Mouse (Mus musculus): ENCODE results near the gene Gm20388.

Gene Gm20388

DNA sequence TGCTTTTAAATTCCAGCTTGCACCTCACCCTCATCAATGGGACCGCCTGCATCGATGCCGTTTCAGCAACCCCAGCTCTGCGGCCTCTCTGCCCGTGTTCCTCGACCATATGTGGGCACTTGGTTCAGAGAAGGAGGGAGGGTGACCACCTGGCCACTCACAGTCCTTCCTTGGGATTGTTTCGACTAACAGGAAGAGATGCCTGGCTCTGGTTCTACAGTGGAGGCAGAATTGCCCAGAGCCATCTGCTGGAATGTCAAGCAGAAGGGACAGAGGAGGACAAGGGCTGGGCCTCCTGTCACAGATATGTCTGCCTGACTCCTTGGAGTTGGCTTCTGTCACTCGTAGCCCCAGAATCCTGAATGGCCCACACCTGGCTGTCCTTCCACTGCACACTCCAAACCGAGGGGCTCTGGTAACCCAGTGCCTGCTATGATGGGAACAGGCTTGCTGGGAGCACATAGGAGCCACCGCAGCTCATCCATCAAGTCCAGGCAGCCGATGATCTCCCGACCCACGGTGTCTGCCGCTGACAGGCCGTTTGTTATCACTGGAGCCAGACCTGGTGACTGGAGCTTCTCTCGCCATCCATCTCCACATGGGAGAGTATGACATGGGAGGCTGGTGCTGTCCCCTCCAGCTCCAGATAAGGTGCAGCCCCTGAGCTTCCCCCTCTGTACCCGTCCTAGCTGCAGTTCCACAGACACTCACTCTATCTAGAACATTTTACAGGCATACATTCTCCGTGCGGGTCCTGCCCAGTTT lies 2774.6 kb downstream of the Gm20388 start:
- no peak for DNase-seq (ENCODE audit: extremely low read depth, insufficient read length, low spot score)

DNA sequence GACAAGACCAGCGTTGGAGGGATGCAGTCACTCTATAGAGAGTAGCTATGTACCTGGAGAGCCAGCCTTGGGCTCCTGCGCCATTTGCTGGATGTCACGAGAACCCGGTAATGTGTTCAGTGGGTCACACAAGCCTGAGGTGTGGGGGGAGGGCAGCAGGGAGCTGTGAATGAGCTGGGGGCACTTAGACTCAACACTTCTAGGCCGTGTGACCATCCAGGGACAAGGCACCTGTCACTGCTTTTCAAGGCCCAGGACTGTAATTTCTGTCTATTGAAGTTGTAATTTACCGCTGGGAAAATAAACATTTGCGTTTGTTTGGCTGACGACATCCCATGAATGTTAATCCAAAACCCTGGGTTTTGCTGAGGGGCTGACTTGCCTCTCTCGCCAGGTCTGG lies 2776.2 kb downstream of the Gm20388 start:
- DNase-seq (ENCODE audit: extremely low read depth, insufficient read length, low spot score): no peak

DNA sequence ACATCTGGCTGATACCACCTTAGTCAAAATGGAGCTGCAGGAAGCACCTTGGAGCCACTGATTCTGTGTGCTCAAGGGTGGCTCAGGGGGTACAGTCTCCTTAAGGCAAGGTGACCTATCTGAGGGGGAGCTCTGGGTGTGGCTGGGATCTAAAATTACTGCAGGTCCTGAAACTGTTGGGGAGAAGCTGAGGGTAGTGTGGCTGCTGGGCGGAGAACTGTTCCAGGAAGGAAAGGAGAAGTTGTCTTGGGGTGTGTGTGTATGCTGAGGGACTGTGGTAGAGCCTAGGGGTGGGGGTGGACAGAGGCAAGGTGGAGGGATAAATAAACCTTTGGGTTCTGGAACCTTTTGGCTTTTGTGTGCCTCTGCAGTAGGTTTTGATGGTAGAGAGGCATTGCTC lies 2778.7 kb downstream of the Gm20388 start:
- DNase-seq (ENCODE audit: extremely low read depth, insufficient read length, low spot score): no peak

DNA sequence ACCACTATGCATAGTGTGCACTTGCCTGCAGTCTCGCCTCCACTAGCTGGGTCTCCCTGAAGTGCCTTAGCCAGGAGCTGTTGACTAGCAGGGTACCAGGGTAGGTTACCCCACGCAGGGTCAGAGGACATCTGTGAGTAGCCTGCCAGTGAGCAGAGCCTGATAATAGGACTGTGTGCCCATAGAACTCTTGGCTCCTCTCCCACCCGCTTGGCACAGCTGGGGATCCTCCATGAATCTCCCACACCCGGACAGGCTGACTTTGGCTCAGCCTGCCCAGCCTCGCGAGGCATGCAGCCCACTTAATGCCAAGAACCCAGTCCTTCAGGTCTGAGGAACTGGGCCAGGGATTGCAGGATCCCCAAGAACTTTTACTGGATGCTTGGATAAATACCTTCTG lies 2780.4 kb downstream of the Gm20388 start:
- no peak for DNase-seq (ENCODE audit: extremely low read depth, insufficient read length, low spot score)

DNA sequence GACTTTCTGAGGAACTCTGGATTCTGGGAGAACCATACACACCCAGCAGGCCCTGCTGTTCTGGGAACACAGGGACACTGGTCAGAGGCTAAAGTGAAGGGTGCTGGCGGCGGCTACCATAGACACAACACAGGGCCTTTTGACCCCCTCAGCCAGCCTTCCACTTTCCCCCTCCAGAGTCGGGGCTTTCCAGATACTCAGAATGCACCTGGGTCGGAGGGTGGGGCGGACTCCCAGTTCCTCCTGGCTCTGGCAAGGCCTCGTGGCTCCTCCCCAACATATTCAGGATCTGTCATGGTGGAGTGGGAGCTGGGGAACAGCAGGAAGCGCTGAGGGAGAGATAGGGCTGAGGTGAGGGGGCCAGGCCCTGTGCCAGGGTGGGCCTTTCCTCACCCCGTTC lies 2781.5 kb downstream of the Gm20388 start:
- no peak for DNase-seq (ENCODE audit: extremely low read depth, insufficient read length, low spot score)

DNA sequence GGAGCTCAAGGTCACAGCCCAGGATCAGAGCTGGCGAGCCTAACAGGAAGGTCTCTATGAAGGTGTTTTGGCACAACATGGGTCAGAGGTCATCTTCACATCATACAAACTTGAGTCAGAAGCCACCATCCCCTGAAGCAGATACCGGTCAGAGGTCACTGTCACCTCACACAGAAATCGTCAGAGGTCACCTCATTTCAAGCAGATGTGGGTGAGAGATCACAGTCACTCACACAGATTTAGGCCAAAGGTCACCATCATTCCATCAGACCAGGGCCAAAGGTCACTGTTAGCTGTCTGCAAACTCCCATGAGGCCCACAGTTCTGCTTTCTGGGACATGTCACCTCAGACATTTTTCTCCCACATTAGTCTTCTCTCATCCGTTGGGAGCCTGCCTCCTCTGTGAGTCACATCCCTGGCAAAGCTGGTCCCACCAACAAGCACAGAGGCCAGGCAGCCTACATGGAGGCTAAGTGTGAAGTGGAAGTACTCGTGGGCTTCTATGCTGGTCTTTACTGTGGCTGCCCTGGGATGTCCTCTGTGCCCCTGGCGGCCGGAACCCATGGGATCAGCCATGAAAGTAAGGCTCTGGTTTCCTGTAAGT lies 2784.9 kb downstream of the Gm20388 start:
- no peak for DNase-seq (ENCODE audit: extremely low read depth, insufficient read length, low spot score)

DNA sequence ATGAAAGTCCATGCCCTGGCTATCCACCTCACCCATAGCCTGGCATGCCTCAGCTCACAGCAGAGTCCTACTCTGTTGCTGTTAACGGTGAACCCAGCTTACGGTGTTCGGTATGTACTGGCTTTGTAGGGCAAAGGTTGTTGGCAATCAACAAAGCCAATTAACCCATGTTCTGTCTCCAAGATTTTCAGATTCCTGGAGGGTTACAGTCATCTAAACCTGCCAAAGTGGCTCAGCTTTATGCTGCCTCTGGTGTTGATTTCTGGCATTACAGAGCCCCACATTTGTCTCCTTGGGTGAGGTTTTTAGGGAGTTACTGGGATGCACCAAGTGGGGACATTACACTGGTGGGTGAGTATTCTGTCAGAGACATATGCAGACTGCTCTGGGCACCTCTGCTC lies 2786.5 kb downstream of the Gm20388 start:
- no peak for DNase-seq (ENCODE audit: extremely low read depth, insufficient read length, low spot score)

DNA sequence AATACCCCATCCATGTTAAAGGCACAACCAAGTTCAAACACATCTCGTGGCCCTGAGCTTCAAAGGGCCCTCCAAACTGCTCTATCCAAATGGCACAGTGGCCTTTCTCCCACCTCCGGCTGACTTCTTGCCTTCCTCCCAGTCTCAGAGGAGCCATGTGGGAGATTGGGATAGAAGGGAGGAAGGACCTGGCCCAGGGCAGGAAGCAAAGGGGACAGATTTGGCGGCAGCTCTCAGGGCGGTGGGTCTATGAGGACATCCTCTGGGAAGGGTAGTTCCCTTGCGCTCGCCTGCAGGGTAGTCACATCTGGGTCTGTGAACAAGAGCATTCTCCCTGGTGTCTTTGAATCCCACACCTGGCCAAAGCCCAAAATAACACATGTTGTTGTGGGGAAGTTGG lies 2786.9 kb downstream of the Gm20388 start:
- no peak for DNase-seq (ENCODE audit: extremely low read depth, insufficient read length, low spot score)

DNA sequence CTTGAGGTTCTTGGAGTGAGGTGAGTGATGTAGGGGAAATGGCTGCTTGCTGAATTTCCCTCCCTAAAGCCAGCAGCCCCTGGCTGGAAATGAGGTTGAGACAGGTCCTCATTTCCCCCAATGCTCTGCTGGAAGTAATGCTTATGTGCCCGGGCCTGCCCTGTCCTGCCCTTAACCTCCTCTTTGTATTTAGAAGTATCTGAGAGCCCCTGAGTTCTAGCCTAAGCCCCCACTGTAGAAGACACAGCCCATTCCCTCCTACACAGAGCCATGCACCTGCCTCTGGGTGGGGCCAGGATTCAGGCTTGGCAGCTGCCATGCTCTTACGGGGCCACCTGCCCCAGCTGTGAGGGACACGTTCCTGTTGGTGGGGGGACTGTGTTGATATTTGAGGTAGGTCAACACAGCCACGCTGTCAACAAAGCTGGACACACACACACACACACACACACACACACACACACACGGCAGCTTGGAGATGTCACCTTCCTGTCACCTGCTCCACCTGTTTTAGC lies 2787.7 kb downstream of the Gm20388 start:
- no peak for DNase-seq (ENCODE audit: extremely low read depth, insufficient read length, low spot score)

DNA sequence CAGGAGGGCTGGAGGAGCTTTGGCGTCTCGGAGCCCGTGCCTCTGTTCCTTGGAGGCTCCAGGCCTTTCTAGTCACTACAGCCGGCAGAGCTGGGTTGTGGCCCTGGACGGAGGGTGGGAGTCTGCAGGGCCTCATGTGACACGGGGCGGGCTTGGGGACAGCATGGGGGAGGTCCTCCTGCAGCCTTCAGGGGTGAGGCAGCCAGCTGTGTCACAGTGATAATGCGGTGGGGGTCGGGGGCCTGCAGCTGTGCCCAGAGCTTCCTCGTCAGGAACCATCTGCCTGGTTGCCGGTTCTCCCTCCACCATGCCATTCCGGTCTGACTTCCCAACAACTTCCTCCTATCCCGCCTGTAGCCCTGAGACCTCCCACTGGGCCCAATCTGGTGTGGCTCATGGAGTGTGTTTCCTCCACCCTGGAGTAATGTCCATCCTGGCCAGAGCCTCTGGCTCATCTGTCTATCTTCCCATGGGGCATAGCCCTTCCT lies 2788.4 kb downstream of the Gm20388 start, which contains the start of gene Cbfa2t3:
Cbfa2t3 (minus strand) TSS at position 105 of the 488 bp plus-strand sequence.
- no peak for DNase-seq (ENCODE audit: extremely low read depth, insufficient read length, low spot score)

DNA sequence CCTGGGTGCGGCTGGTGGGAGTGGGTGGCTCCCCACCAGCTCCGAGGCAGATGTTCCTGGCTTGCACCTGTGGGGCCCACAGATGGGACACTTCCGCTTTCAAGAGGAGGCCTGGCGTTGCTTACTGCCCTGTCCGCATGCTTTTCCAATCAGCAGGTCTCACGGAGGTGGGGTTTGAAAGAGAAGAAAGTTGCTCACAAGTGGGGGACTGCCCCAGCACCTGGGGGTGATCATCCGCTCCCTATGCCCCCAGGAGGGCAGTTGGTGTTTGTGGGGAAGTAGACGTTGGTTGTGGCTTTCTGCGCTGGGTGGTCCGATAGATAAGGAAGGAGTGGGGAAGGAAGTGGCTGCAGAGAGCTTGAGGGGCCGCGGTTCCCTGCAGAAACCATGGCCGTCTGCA lies 2790.0 kb downstream of the Gm20388 start:
- DNase-seq (ENCODE audit: extremely low read depth, insufficient read length, low spot score): no peak

DNA sequence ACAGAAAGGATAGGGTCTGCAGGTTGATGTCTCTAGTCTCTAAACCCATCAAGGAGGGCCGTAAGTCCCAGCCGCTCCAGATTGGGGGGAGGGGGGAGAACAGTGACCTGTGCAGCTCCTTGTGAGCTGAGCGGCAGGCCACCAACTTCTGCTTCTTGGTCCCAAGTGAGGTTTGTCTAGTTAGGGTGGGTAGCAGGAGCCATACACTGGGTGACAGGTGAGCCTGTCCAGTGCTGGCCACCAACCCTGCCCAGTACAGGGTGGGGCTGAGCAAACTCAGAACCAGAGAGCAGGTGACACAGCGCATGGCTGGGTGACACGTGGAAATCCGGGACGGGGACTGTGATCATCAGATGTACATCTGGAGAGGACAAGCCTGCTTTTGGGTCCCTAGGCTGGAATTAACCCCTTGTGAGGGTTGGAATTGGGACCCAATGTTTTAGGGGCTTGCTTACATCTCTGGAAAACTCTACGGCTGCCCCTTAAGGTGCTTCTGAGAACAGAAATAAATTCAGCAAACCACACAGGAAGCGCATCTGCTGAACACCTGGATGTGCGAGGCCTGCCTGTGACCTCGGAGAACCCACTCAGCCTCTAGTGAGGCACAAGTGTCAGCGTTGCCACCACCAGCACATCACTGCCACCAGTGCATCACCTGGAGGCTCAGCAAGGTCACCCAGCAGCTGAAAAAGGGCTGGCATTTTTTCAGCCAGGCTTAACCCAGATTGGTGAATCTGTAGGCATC lies 2791.0 kb downstream of the Gm20388 start:
- DNase-seq (ENCODE audit: extremely low read depth, insufficient read length, low spot score): no peak

DNA sequence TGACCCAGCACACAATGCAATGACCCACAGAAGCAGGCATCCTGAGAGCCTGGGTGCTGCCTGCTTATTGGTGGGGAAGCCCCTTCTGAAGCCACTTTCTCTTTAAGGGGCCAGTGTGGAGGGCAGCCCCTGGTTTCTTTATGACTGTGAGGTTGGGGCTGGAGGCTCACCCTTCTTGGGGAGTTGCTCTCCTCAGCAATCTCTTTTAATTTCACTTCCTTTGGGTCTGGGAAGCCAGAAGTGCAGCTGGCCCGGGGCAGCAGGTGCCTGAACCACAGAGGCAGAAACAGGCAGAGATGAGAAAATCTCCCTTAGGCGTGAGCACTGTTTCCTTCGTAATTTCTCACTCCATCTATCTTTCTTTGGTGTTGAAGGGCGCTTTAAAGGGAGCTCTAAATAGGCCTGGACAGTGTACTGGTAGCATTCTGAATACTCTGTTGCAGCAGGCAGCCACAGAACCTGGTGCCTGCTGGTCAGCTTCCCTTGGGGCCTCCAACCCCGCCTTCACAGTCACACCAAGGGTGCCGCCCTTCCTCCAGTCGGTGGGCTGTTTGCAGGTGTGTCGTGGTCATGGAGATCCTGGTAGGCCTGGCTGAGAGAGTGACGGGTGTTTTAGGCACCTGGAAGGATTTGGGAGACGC lies 2791.8 kb downstream of the Gm20388 start:
- peak; percentile 15 for DNase-seq (ENCODE audit: extremely low read depth, insufficient read length, low spot score)

DNA sequence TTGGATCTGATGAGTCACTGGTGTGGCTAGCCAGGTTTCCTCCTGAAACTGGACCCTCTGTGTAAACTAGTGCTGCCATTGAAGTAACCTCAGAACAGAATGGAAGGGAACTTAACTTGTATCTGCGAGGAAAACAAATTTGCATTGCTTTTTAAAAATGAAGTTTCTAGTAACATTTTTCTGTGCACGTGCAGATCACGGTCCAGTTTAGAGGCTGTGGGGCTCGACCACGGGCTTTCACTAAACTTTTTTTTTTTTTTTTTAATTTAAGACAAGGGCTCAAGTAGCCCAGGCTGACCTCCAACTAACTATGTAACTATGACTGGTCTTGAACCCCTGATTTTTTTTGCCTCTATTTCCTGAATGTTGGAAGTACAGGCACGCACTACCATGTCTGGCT lies 2792.3 kb downstream of the Gm20388 start:
- DNase-seq (ENCODE audit: extremely low read depth, insufficient read length, low spot score): no peak

DNA sequence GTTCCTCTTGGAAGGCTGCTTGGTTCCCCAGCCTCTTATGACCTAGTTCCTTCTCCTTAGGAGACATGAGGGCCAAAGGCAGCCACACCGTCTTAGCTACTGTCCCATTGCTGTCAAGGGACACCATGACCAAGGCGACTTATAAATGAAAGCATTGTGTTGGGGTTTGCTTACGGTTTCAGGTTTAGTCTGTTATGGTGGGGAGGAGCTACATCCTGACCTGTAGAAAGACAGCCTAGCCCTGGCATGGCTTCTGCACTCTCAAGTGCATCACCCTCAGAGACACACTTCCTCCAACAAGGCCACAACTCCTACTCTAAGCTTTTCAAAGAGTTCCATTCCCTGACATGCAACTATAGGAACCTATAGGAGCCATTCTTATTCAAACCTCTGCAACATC lies 2794.0 kb downstream of the Gm20388 start:
- no peak for DNase-seq (ENCODE audit: extremely low read depth, insufficient read length, low spot score)

DNA sequence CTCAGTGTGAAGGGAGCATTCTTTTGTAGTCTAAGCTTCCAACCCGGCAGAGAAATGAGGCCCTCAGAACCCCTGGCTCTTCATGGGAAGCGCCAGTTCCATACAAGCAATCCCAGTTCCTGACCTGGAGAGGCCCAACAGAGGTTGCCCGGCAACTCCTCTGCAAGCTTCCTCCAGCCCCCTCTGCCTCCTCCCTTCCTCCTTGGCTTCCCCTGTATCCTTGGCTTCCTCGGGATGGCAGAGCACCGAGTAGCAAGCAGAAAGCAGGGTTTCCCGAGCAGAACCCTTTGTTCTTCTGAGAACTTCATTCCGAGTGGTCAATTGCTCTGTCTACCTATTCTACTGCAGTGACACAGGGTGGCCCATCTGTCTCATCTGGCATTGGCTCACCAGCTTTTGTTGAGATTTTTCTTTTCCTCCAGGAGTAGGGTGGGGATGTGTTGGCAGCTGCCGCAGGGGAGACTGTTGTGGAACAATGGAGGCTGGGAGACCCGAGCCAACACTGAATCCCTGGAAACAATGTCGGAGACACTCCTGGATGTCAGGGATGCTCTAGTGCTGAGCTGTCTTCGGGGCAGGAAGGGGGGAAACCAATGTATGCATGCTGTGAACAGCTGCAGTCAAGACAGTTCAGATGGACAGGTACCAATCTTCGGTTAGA lies 2795.4 kb downstream of the Gm20388 start:
- no peak for DNase-seq (ENCODE audit: extremely low read depth, insufficient read length, low spot score)

DNA sequence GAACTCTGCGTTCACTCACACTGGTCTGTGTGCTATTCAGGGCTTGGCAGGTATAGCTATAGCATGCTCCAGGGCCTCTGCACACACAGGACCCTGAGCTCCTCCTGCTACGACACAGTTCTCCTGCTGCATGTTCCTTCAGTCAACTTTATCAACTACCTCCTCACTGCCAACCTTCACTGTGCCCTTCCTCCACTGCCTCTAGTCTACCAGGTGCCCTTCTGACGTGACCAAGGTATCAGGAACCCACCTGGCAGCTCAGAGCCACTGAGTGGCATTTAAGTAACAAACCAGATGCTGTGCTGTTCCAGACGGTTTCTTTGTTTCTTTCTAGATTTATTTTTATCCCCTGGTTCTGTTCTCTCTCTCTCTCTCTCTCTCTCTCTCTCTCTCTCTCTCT lies 2796.5 kb downstream of the Gm20388 start:
- DNase-seq (ENCODE audit: extremely low read depth, insufficient read length, low spot score): no peak

DNA sequence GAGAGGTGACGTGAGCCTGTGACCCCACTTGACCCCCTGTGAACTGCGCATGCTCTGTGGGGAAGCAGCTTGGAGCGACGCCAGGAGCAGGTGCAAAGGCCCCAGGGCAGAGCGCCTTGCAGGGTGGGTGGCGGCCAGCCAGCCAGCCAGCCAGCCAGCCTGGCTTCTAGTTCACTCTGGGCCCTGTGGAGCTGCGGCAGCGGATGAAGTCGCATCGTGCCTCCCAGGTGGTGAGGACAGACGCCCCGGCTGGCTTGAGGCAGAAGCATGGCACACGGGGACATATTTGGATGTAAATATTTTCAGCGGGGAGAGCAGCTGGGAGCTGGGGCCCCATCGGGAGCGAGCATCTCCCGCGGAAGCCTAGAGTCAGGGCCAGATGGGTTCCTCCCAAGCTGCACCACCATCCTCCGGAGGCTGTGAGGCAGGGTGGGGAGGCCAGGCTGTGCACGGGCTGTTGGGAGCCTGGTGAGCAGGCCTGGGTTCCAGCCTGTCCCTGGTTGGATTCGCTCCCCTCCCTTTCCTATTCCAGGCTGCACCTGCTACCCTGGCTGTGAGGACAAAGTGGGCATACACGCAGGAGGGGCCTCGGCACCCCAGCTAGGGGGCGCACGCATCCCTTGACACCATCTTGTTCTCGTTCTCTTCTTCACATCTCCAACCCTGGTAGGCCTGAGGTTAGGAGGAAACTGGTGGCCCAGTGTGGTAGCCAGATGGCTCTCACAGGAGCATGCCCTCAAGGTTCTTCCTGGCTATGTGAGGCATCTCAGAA lies 2798.9 kb downstream of the Gm20388 start:
- DNase-seq (ENCODE audit: extremely low read depth, insufficient read length, low spot score): no peak

DNA sequence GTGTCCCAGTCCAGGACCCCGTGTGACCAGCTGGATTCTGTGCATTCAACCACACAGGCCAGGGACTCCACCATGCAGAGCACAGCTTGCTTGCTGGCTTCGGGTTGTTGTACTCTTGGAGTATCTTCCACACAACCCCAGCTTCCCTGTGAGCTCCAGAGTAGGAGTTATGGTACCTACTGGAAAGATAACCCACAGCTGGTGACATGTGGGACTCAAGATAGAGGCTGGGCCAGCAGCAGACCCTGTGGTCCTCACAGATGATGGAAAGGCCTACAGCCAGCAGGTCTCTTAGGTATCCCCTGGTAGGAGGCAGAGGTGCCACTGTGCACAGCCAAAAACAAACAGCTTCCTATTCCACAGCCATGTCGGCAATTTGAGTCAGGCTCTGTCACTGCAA lies 2800.8 kb downstream of the Gm20388 start:
- no peak for DNase-seq (ENCODE audit: extremely low read depth, insufficient read length, low spot score)

DNA sequence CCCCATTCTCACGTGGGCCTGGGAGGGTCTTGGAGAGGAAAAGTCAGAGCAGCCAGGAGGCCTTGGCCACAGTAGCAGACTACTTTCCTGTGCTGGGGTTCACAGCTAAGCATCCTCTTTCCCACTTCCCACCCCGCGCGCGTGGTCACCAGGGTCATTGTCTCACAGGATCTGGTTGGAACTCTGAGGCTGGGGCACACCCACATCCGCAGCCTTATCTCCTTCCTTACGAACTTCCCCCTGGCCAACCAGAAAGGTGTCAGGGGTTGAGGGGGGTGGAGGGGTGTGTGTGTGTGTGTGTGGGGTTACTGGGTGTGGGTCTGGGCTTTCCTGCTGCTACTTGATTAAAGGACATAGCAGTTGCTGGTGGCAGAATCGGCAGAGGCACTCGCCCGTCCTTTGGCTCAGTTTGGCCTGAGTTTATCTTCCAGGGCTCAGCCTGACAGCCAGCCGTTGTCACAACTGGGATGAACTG lies 2801.3 kb downstream of the Gm20388 start:
- DNase-seq (ENCODE audit: extremely low read depth, insufficient read length, low spot score): no peak

Data from 3134 (cell line).